Mouse (Mus musculus): ENCODE data around the gene Prune2. TPM values are rescaled to one million over a fixed set of nuclear protein-coding genes. Genes with fewer than 3 reads are reported as not detected.

Gene Prune2
- polyA plus RNA-seq, 1 experiment from 2014 or later: 1.2 TPM

DNA sequence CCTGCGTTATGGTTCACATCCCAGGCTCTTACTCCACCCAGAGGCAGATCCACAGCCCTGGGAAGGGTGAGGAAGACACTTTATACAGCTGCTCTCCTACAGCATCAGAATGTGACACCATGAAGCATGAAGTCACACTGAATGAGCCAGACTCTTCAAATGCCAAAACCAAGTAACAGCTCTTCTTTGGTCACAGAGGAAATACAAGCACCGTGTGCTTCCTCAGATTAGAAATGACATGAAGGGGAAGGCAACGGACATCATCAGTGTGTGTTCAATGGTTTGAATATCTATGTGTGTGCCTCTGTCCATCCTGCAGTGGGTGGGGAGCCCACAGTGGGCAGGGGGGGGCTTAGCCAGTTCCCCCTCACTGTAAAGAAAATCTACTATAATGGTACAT lies 76.4 kb downstream of the Prune2 start:
- ATAC-seq (ENCODE audit: low FRiP score, low TSS enrichment): no peak
- no peaks in the 10 kb centered on the region for H3K9me3 ChIP-seq (ENCODE audit: low read length)
- WGBS: 69% methylated on average over 3 of the region's 3 CpGs

DNA sequence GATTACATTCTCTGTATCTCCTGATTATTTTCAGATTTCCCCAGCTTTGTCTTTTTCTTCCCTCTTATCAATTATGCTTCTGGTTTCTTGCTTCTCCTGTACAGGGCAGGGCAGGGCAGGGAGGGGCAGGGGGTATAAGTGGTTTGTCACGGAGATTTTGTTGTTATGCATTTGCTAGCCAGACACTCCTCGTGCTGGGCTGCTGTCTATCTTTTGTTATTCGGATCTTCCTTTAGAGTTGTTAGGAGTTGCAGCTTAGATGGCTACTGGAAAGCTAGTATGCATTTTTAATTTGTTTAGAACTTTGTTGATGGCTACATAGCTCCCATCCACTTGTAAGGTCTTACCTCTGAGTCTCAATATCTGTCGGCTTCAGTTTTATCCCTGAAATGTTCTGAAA lies 91.0 kb downstream of the Prune2 start:
- no peak overlapping the region for H3K4me3 ChIP-seq (ENCODE audit: low read length)
- no peak overlapping the region for H3K9ac ChIP-seq (replicated peaks; ENCODE audit: low read length)
- ATAC-seq (ENCODE audit: low FRiP score, low TSS enrichment): no peak
- no peaks in the 10 kb centered on the region; the same call in 1 of the 2 replicates for H3K9me3 ChIP-seq (ENCODE audit: low read length)
- whole genome bisulfite sequencing: 77% methylated on average over 4 of the region's 4 CpGs
- H3K27me3 ChIP-seq (ENCODE audit: insufficient read depth, low read length): no peaks in the 10 kb centered on the region
- H3K4me2 ChIP-seq (replicated peaks; ENCODE audit: low read depth, low read length): no peak overlapping the region
- H3K4me1 ChIP-seq (ENCODE audit: insufficient read depth, low read length): no peaks in the 10 kb centered on the region
- H3K36me3 ChIP-seq (ENCODE audit: insufficient read depth, low read length): no peaks in the 10 kb centered on the region
- no peak overlapping the region for H3K27ac ChIP-seq (ENCODE audit: low read length)

More for the DNA sequence above, 76.4 kb downstream of the Prune2 start:
- Histone ChIP-seq H3K27me3 (ENCODE audit: insufficient read depth, low read length) (no peaks in the 10 kb centered on the region), H3K4me2 (replicated peaks; ENCODE audit: low read depth, low read length) (no peak overlapping the region), H3K4me1 (ENCODE audit: insufficient read depth, low read length) (no peaks in the 10 kb centered on the region), H3K9ac (replicated peaks; ENCODE audit: low read length) (no peak overlapping the region), H3K4me3 (ENCODE audit: low read length) (no peak overlapping the region), H3K27ac (ENCODE audit: low read length) (no peak overlapping the region), H3K36me3 (ENCODE audit: insufficient read depth, low read length) (no peaks in the 10 kb centered on the region)

DNA sequence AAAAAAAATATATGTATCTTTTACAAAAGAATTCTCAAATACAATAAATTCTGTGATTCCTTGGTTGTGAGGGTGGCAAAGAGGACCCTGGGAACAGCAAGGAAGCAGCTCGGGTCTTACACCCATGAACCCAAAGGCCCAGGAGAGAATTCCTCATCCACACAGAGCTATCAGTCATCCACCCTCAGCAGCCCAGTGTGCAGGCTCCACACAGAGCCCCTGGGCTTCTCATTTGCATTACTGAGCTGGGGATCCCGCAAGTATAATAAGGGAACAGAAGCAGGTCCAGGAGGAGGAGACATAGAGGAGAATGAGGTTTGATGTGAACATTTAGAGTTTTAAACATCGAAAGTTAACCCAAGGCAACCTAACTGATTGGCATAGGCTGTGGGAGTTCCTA lies 100.0 kb downstream of the Prune2 start:
- Histone ChIP-seq H3K9me3 (ENCODE audit: low read length) (no peaks in the 10 kb centered on the region), H3K27ac (ENCODE audit: low read length) (no peak overlapping the region)
- 54% methylated on average over 3 of the region's 3 CpGs for WGBS

DNA sequence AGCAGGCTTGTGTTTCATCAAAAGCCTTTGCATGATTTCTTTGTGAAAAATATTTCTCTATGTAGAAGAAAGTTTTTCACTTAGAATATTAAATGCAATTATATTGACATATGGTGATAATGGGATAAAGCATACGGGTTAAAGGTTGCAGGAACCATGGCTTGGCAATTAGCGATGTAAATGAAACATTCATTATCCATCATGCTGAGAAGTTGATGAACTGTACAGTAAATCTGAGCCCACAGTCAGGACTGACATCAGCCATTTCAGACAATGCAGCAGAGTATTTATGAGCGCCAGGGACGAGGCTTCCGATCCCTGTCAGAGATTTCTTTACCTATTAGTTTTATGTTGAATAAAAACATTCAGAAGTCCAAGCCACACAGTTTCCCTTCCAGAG lies 104.2 kb downstream of the Prune2 start:
- no peak overlapping the region for H3K9ac ChIP-seq (replicated peaks; ENCODE audit: low read length)
- no peak overlapping the region for H3K4me3 ChIP-seq (ENCODE audit: low read length)
- ATAC-seq (ENCODE audit: low FRiP score, low TSS enrichment): no peak
- H3K4me1 ChIP-seq (ENCODE audit: insufficient read depth, low read length): no peaks in the 10 kb centered on the region
- no peaks in the 10 kb centered on the region for H3K9me3 ChIP-seq (ENCODE audit: low read length)
- no peaks in the 10 kb centered on the region for H3K27me3 ChIP-seq (ENCODE audit: insufficient read depth, low read length)
- no peaks in the 10 kb centered on the region for H3K36me3 ChIP-seq (ENCODE audit: insufficient read depth, low read length)
- WGBS: 68% methylated on average over 5 of the region's 5 CpGs
- no peak overlapping the region for H3K4me2 ChIP-seq (replicated peaks; ENCODE audit: low read depth, low read length)
- H3K27ac ChIP-seq (ENCODE audit: low read length): no peak overlapping the region

More for the DNA sequence above, 100.0 kb downstream of the Prune2 start:
- no peak for ATAC-seq (ENCODE audit: low FRiP score, low TSS enrichment)
- no peak overlapping the region for H3K4me2 ChIP-seq (replicated peaks; ENCODE audit: low read depth, low read length)
- no peaks in the 10 kb centered on the region for H3K36me3 ChIP-seq (ENCODE audit: insufficient read depth, low read length)
- H3K9ac ChIP-seq (replicated peaks; ENCODE audit: low read length): no peak overlapping the region
- no peak overlapping the region for H3K4me3 ChIP-seq (ENCODE audit: low read length)
- no peaks in the 10 kb centered on the region for H3K4me1 ChIP-seq (ENCODE audit: insufficient read depth, low read length)
- H3K27me3 ChIP-seq (ENCODE audit: insufficient read depth, low read length): no peaks in the 10 kb centered on the region

DNA sequence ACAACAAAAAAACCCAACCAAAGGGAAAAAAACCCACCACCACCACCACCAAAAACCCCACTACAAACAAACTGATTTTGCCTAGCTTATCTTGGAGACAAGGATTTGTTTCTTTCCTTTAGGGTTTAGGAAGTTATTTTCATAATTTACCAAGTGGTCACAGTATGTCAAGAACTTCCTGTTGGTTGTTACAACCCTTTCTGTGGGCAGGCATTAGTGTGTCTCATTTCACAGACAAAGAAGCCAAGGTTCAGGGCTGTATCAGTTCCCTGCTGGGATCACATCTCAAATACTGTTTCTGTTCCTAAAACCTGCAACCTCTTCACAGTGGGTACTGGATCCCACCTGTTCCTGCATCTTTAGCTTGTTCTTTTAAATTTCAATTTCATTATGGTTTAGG lies 108.5 kb downstream of the Prune2 start:
- Histone ChIP-seq H3K9me3 (ENCODE audit: low read length) (no peaks in the 10 kb centered on the region), H3K4me1 (ENCODE audit: insufficient read depth, low read length) (no peaks in the 10 kb centered on the region), H3K4me3 (ENCODE audit: low read length) (no peak overlapping the region), H3K27ac (ENCODE audit: low read length) (no peak overlapping the region), H3K4me2 (replicated peaks; ENCODE audit: low read depth, low read length) (no peak overlapping the region), H3K36me3 (ENCODE audit: insufficient read depth, low read length) (no peaks in the 10 kb centered on the region), H3K9ac (replicated peaks; ENCODE audit: low read length) (no peak overlapping the region), H3K27me3 (ENCODE audit: insufficient read depth, low read length) (no peaks in the 10 kb centered on the region)
- no peak for ATAC-seq (ENCODE audit: low FRiP score, low TSS enrichment)

DNA sequence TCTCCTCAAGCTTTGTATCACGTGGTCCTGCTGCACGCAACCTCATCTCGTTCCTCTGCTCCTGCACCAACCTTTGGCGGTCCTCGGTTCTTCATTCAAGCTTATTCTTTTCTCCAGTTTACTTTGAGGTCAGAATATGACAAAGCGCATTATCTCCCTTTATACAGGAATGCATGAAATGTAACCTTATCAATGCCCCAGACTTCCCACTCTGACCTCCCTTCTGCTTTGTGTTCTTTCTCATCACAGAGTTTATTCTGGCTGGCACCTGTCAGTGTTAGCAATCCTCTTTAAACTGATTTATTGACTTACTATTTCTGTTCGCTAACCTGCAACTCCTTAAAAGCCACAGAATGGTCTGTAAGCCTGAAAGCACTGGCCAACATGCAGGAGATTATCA lies 113.1 kb downstream of the Prune2 start:
- H3K4me3 ChIP-seq (ENCODE audit: low read length): no peak overlapping the region
- no peak overlapping the region for H3K4me2 ChIP-seq (replicated peaks; ENCODE audit: low read depth, low read length)
- no peaks in the 10 kb centered on the region for H3K4me1 ChIP-seq (ENCODE audit: insufficient read depth, low read length)
- H3K27ac ChIP-seq (ENCODE audit: low read length): no peak overlapping the region
- H3K36me3 ChIP-seq (ENCODE audit: insufficient read depth, low read length): no peaks in the 10 kb centered on the region
- H3K9me3 ChIP-seq (ENCODE audit: low read length): no peaks in the 10 kb centered on the region
- no peak for ATAC-seq (ENCODE audit: low FRiP score, low TSS enrichment)
- no peaks in the 10 kb centered on the region for H3K27me3 ChIP-seq (ENCODE audit: insufficient read depth, low read length)
- H3K9ac ChIP-seq (replicated peaks; ENCODE audit: low read length): no peak overlapping the region
- 90% methylated on average over 7 of the region's 7 CpGs for WGBS

DNA sequence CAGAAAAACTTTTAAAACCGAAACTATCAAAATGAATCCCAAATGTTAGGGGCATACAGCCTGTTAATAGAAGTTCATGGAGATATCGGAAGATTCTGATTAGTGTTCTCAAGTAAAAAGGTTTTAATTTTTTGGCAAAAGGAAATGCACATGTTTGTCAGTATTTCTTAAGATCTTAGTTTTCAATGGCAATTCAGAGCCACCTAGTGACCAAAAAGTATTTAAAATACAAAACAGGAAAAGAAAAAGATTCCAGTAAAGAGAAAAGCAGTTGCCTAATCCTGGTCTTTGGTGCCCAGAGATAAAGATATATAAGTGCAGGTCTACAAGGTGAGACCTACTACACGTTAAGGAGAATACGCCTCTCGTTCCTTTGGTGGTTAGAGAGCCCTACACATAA lies 115.3 kb downstream of the Prune2 start:
- no peak for ATAC-seq (ENCODE audit: low FRiP score, low TSS enrichment)
- no peak overlapping the region for H3K4me3 ChIP-seq (ENCODE audit: low read length)
- H3K9ac ChIP-seq (replicated peaks; ENCODE audit: low read length): no peak overlapping the region
- H3K4me1 ChIP-seq (ENCODE audit: insufficient read depth, low read length): no peaks in the 10 kb centered on the region
- no peaks in the 10 kb centered on the region for H3K27me3 ChIP-seq (ENCODE audit: insufficient read depth, low read length)
- no peak overlapping the region for H3K4me2 ChIP-seq (replicated peaks; ENCODE audit: low read depth, low read length)
- H3K36me3 ChIP-seq (ENCODE audit: insufficient read depth, low read length): no peaks in the 10 kb centered on the region
- H3K27ac ChIP-seq (ENCODE audit: low read length): no peak overlapping the region
- H3K9me3 ChIP-seq (ENCODE audit: low read length): no peaks in the 10 kb centered on the region
- 83% methylated on average over 5 of the region's 5 CpGs for WGBS

DNA sequence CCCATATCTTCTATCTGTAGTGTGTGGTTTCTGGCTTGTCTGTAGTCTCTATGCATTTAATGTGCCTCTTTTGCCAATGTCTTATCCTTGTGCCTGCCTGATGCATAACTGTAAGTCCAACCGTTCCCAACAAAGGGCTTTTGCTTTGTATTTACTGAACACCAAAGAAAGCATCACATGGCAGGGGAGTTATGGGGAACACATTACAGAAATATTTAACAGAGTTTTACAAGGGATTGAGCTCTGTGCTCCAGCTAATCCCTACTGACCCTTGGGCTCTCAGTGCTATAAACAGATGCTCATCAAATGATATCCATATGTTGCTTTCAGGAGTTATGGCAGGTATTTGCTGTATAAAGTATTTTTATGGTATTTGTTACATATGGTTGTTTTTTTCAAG lies 116.3 kb downstream of the Prune2 start:
- Histone ChIP-seq H3K36me3 (ENCODE audit: insufficient read depth, low read length) (no peaks in the 10 kb centered on the region), H3K9me3 (ENCODE audit: low read length) (no peaks in the 10 kb centered on the region), H3K27ac (ENCODE audit: low read length) (no peak overlapping the region), H3K4me2 (replicated peaks; ENCODE audit: low read depth, low read length) (no peak overlapping the region), H3K27me3 (ENCODE audit: insufficient read depth, low read length) (no peaks in the 10 kb centered on the region), H3K4me1 (ENCODE audit: insufficient read depth, low read length) (no peaks in the 10 kb centered on the region), H3K9ac (replicated peaks; ENCODE audit: low read length) (no peak overlapping the region), H3K4me3 (ENCODE audit: low read length) (no peak overlapping the region)
- ATAC-seq (ENCODE audit: low FRiP score, low TSS enrichment): no peak
- 94% methylated on average over 1 of the region's 1 CpGs for WGBS

DNA sequence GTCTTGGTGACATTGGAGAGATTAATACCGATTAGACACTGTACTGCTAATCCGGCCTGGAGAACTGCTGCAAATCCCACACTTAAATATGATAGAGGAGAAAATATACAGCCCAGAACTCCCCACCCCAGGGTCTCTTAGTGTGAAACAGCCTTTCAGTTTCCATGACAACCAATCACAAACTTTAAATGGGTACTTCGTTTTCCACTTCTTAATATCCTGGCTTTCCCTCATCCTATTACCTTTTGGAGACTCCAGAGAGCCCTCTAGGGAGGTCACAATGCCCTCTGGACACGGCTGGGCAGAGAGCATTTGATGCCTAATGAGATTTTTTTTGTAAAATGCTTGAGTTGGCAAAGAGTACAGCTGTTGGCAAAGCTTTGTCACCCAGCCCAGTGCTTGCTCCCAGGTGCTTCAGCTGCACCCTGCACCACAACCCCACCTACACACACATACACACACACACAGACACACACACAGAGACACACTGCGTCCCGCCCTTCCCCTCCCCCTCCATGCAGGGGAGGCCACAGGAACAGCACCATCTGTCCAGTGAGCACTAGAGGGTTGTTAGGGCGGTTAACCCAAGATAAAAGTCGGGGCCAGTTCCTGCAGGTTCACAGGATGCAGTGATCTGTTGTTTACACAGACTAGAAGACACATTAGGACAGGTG lies 122.9 kb downstream of the Prune2 start:
- Histone ChIP-seq H3K4me3 (ENCODE audit: low read length) (no peak overlapping the region), H3K9ac (replicated peaks; ENCODE audit: low read length) (no peak overlapping the region), H3K9me3 (ENCODE audit: low read length) (no peaks in the 10 kb centered on the region), H3K4me2 (replicated peaks; ENCODE audit: low read depth, low read length) (no peak overlapping the region), H3K36me3 (ENCODE audit: insufficient read depth, low read length) (no peaks in the 10 kb centered on the region), H3K4me1 (ENCODE audit: insufficient read depth, low read length) (0 out of 2 replicates have a peak, but pooled peaks cover 9% of the 10 kb centered on the region), H3K27me3 (ENCODE audit: insufficient read depth, low read length) (no peaks in the 10 kb centered on the region), H3K27ac (ENCODE audit: low read length) (no peak overlapping the region)
- 34% methylated on average over 8 of the region's 8 CpGs for WGBS
- peak; percentile 61 for ATAC-seq (ENCODE audit: low FRiP score, low TSS enrichment)

DNA sequence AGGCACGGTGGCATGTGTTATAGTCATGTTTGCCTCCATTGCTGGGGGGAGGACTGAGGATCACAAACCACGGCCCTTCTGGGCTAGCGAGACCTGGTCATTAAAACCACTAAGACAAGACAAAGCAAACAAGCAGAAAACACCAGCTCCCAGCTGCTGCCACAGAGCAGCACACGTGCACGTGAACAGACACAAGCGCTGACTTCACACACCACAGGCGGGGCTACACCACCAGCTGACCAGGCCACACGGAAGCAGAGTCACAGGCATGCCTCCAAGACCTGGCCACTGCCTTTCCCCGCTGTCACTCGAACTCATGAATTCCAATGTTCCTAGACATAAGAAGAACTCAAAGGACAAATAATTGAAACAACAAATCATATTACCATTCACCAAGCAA lies 125.5 kb downstream of the Prune2 start:
- H3K27me3 ChIP-seq (ENCODE audit: insufficient read depth, low read length): no peaks in the 10 kb centered on the region
- no peak overlapping the region for H3K4me3 ChIP-seq (ENCODE audit: low read length)
- H3K9ac ChIP-seq (replicated peaks; ENCODE audit: low read length): no peak overlapping the region
- H3K27ac ChIP-seq (ENCODE audit: low read length): no peak overlapping the region
- no peaks in the 10 kb centered on the region for H3K36me3 ChIP-seq (ENCODE audit: insufficient read depth, low read length)
- no peak for ATAC-seq (ENCODE audit: low FRiP score, low TSS enrichment)
- H3K4me2 ChIP-seq (replicated peaks; ENCODE audit: low read depth, low read length): no peak overlapping the region
- WGBS: 68% methylated on average over 10 of the region's 10 CpGs
- 0 out of 2 replicates have a peak, but pooled peaks cover 9% of the 10 kb centered on the region for H3K4me1 ChIP-seq (ENCODE audit: insufficient read depth, low read length)
- H3K9me3 ChIP-seq (ENCODE audit: low read length): no peaks in the 10 kb centered on the region

Data from kidney, embryonic 16.5 days (tissue).